Mouse (Mus musculus) adrenal gland, postnatal 36 days (tissue): Measurements from ENCODE around the gene Rap1b. TPM values are rescaled to one million over a fixed set of nuclear protein-coding genes. Genes with fewer than 3 reads are reported as not detected.
"Not testable (repeated sequence)": the region's sequence is repeated elsewhere in the genome, so short reads cannot be mapped to it uniquely, and the experiment has no call there.

Experiments used
- DNase-seq, 2 experiments: peaks; one replicate each; pipeline ENCODE4 v3.0.0; 2021; ENCODE audit warnings: mixed read lengths in 1 of 2
- long read RNA-seq, 2 experiments: library from polyadenylated mRNA; stranded (forward); transcript quantifications; one replicate each; pipeline ENCODE4 v2.0.0; 2021; ENCODE audit warnings: borderline sequencing depth in 2 of 2
- total RNA-seq, 2 experiments: library from RNA; stranded (reverse); gene quantifications; 2 replicates each; pipeline ENCODE4 v1.2.3; 2021

Rap1b gene
- total RNA-seq: 100 to 1,000 TPM; 138 to 145 TPM
- long read RNA-seq, experiment 1, transcript Rap1b-201 (8 exons, 2,724 nt): major isoform, 184 of 199 reads
- long read RNA-seq, experiment 1, partial matches to known transcripts: 4 of 199 reads
- long read RNA-seq, experiment 1, other reads (novel, unspliced or antisense): 11 of 199 reads
- long read RNA-seq, experiment 2, transcript Rap1b-201 (8 exons, 2,724 nt): major isoform, 29 of 33 reads
- long read RNA-seq, experiment 2, partial matches to known transcripts: 1 of 33 reads
- long read RNA-seq, experiment 2, other reads (novel, unspliced or antisense): 3 of 33 reads

GRCm38 (mm10) chr10:117845597-117846259 lies at the start of gene Rap1b:
TSS of gene Rap1b (minus strand) at chr10:117846035.
- DNase-seq: peak; percentile 98 to 100

GRCm38 (mm10) chr10:117895186-117895585 lies 49.4 kb upstream of the Rap1b start:
- no peak for DNase-seq

- DNase-seq: no peak
Measured at GRCm38 (mm10) chr10:117894114-117895035, 48.5 kb upstream of the Rap1b start.

GRCm38 (mm10) chr10:117893128-117893527 lies 47.3 kb upstream of the Rap1b start:
- not testable (repeated sequence) for DNase-seq

- DNase-seq: no peak
Measured at GRCm38 (mm10) chr10:117891327-117891726, 45.5 kb upstream of the Rap1b start.

GRCm38 (mm10) chr10:117888822-117889221 lies 43.0 kb upstream of the Rap1b start:
- DNase-seq: no peak

- no peak for DNase-seq
Measured at GRCm38 (mm10) chr10:117885358-117885757, 39.5 kb upstream of the Rap1b start.

- DNase-seq: no peak
Measured at GRCm38 (mm10) chr10:117884760-117885159, 38.9 kb upstream of the Rap1b start.

- no peak for DNase-seq
Measured at GRCm38 (mm10) chr10:117883438-117883837, 37.6 kb upstream of the Rap1b start.

GRCm38 (mm10) chr10:117878628-117879027 lies 32.8 kb upstream of the Rap1b start:
- no peak for DNase-seq

GRCm38 (mm10) chr10:117876801-117877200 lies 31.0 kb upstream of the Rap1b start:
- DNase-seq: no peak

- no peak for DNase-seq
Measured at GRCm38 (mm10) chr10:117876400-117876799, 30.6 kb upstream of the Rap1b start.

- DNase-seq: no peak
Measured at GRCm38 (mm10) chr10:117874936-117875335, 29.1 kb upstream of the Rap1b start.

GRCm38 (mm10) chr10:117873952-117874351 lies 28.1 kb upstream of the Rap1b start:
- peak; percentile 23 to 36 for DNase-seq

- DNase-seq: no peak
Measured at GRCm38 (mm10) chr10:117872468-117872867, 26.6 kb upstream of the Rap1b start.

GRCm38 (mm10) chr10:117867301-117867700 lies 21.5 kb upstream of the Rap1b start:
- no peak for DNase-seq

GRCm38 (mm10) chr10:117866641-117867040 lies 20.8 kb upstream of the Rap1b start:
- DNase-seq: no peak

GRCm38 (mm10) chr10:117864695-117865094 lies 18.9 kb upstream of the Rap1b start:
- DNase-seq: no peak

- no peak for DNase-seq
Measured at GRCm38 (mm10) chr10:117864251-117864650, 18.4 kb upstream of the Rap1b start.

GRCm38 (mm10) chr10:117862014-117862580 lies 16.3 kb upstream of the Rap1b start:
- DNase-seq: no peak

- DNase-seq: peak in 1 of 2 experiments; percentile 41
Measured at GRCm38 (mm10) chr10:117860958-117861357, 15.1 kb upstream of the Rap1b start.

- DNase-seq: no peak
Measured at GRCm38 (mm10) chr10:117860361-117860760, 14.5 kb upstream of the Rap1b start.
